Mouse (Mus musculus): Measurements from ENCODE around the gene Trf. TPM values are rescaled to one million over a fixed set of nuclear protein-coding genes. Genes with fewer than 3 reads are reported as not detected.

Gene Trf
- polyA plus RNA-seq, 1 experiment from 2014 or later, result 44.0 TPM

- Histone ChIP-seq H3K27me3 (ENCODE audit: control insufficient read depth, insufficient read depth, low read length) (no peaks in the 10 kb centered on the region), H3K4me1 (ENCODE audit: control insufficient read depth in 2 of 2, insufficient read depth in 2 of 2, low read length in 2 of 2) (0 out of 4 replicates have a peak, but pooled peaks cover 0 to 3% of the 10 kb centered on the region in 2 experiments), H3K36me3 (ENCODE audit: control insufficient read depth, insufficient read depth, low read length) (peaks cover 30% of the 10 kb centered on the region), H3K9me3 (ENCODE audit: control insufficient read depth, low read length) (no peaks in the 10 kb centered on the region), H3K4me2 (ENCODE audit: low read length) (peak within 1 kb of the TSS; percentile 78), H3K9ac (ENCODE audit: low read length) (peak within 1 kb of the TSS; percentile 91), H3K4me3 (ENCODE audit: control insufficient read depth in 1 of 2, insufficient read depth in 1 of 2, low read depth in 1 of 2, low read length in 2 of 2) (peak within 1 kb of the TSS; percentile 86 to 100), H3K27ac (replicated peaks in 1 of 2; ENCODE audit: control insufficient read depth in 1 of 2, insufficient read depth in 1 of 2, low read depth in 2 of 2, low read length in 2 of 2) (peak within 1 kb of the TSS; percentile 90 to 97)
- WGBS, result under 1% methylated on average over 45 of the region's 45 CpGs
- peak; percentile 96 for ATAC-seq (ENCODE audit: insufficient number of reproducible peaks, insufficient read depth, low FRiP score, low read depth)
Measured at GRCm38 (mm10) chr9:103201561-103202260, 28.5 kb downstream of the Trf start, which contains the start of gene Srprb. TSS of gene Srprb (minus strand) at chr9:103202137.

GRCm38 (mm10) chr9:103188416-103188815 lies 41.8 kb downstream of the Trf start:
- ATAC-seq (ENCODE audit: insufficient number of reproducible peaks, insufficient read depth, low FRiP score, low read depth), result no peak
- Histone ChIP-seq H3K4me1 (ENCODE audit: control insufficient read depth in 2 of 2, insufficient read depth in 2 of 2, low read length in 2 of 2) (no peaks in the 10 kb centered on the region; a peak in 1 of 4 replicates), H3K9ac (ENCODE audit: low read length) (no peak overlapping the region), H3K4me3 (ENCODE audit: control insufficient read depth in 1 of 2, insufficient read depth in 1 of 2, low read depth in 1 of 2, low read length in 2 of 2) (no peak overlapping the region), H3K9me3 (ENCODE audit: control insufficient read depth, low read length) (no peaks in the 10 kb centered on the region), H3K27me3 (ENCODE audit: control insufficient read depth, insufficient read depth, low read length) (no peaks in the 10 kb centered on the region), H3K27ac (replicated peaks in 1 of 2; ENCODE audit: control insufficient read depth in 1 of 2, insufficient read depth in 1 of 2, low read depth in 2 of 2, low read length in 2 of 2) (no peak overlapping the region), H3K4me2 (ENCODE audit: low read length) (no peak overlapping the region), H3K36me3 (ENCODE audit: control insufficient read depth, insufficient read depth, low read length) (peaks cover 58% of the 10 kb centered on the region)
- 81% methylated on average over 4 of the region's 4 CpGs for WGBS

GRCm38 (mm10) chr9:103186747-103187146 lies 43.5 kb downstream of the Trf start:
- H3K4me3 ChIP-seq (ENCODE audit: control insufficient read depth in 1 of 2, insufficient read depth in 1 of 2, low read depth in 1 of 2, low read length in 2 of 2), result no peak overlapping the region
- H3K9ac ChIP-seq (ENCODE audit: low read length), result no peak overlapping the region
- H3K36me3 ChIP-seq (ENCODE audit: control insufficient read depth, insufficient read depth, low read length), result peaks cover 42% of the 10 kb centered on the region
- H3K27me3 ChIP-seq (ENCODE audit: control insufficient read depth, insufficient read depth, low read length), result no peaks in the 10 kb centered on the region
- H3K9me3 ChIP-seq (ENCODE audit: control insufficient read depth, low read length), result no peaks in the 10 kb centered on the region
- WGBS, result 54% methylated on average over 9 of the region's 9 CpGs
- H3K4me2 ChIP-seq (ENCODE audit: low read length), result no peak overlapping the region
- no peak for ATAC-seq (ENCODE audit: insufficient number of reproducible peaks, insufficient read depth, low FRiP score, low read depth)
- H3K4me1 ChIP-seq (ENCODE audit: control insufficient read depth in 2 of 2, insufficient read depth in 2 of 2, low read length in 2 of 2), result no peaks in the 10 kb centered on the region; a peak in 1 of 4 replicates
- no peak overlapping the region for H3K27ac ChIP-seq (replicated peaks in 1 of 2; ENCODE audit: control insufficient read depth in 1 of 2, insufficient read depth in 1 of 2, low read depth in 2 of 2, low read length in 2 of 2)

- peaks cover 35% of the 10 kb centered on the region for H3K36me3 ChIP-seq (ENCODE audit: control insufficient read depth, insufficient read depth, low read length)
- no peak overlapping the region for H3K4me2 ChIP-seq (ENCODE audit: low read length)
- no peak for ATAC-seq (ENCODE audit: insufficient number of reproducible peaks, insufficient read depth, low FRiP score, low read depth)
- H3K27me3 ChIP-seq (ENCODE audit: control insufficient read depth, insufficient read depth, low read length), result no peaks in the 10 kb centered on the region
- no peaks in the 10 kb centered on the region; a peak in 1 of 4 replicates for H3K4me1 ChIP-seq (ENCODE audit: control insufficient read depth in 2 of 2, insufficient read depth in 2 of 2, low read length in 2 of 2)
- no peaks in the 10 kb centered on the region for H3K9me3 ChIP-seq (ENCODE audit: control insufficient read depth, low read length)
- 87% methylated on average over 8 of the region's 8 CpGs for WGBS
- H3K27ac ChIP-seq (replicated peaks in 1 of 2; ENCODE audit: control insufficient read depth in 1 of 2, insufficient read depth in 1 of 2, low read depth in 2 of 2, low read length in 2 of 2), result no peak overlapping the region
- H3K4me3 ChIP-seq (ENCODE audit: control insufficient read depth in 1 of 2, insufficient read depth in 1 of 2, low read depth in 1 of 2, low read length in 2 of 2), result no peak overlapping the region
- H3K9ac ChIP-seq (ENCODE audit: low read length), result no peak overlapping the region
Measured at GRCm38 (mm10) chr9:103185946-103186345, 44.3 kb downstream of the Trf start.

- no peaks in the 10 kb centered on the region for H3K27me3 ChIP-seq (ENCODE audit: control insufficient read depth, insufficient read depth, low read length)
- H3K36me3 ChIP-seq (ENCODE audit: control insufficient read depth, insufficient read depth, low read length), result peaks cover 24% of the 10 kb centered on the region
- peaks cover 5 to 8% of the 10 kb centered on the region in 2 experiments for H3K4me1 ChIP-seq (ENCODE audit: control insufficient read depth in 2 of 2, insufficient read depth in 2 of 2, low read length in 2 of 2)
- WGBS, result 69% methylated on average over 4 of the region's 4 CpGs
- no peak for ATAC-seq (ENCODE audit: insufficient number of reproducible peaks, insufficient read depth, low FRiP score, low read depth)
- H3K9ac ChIP-seq (ENCODE audit: low read length), result no peak overlapping the region
- no peak overlapping the region for H3K4me2 ChIP-seq (ENCODE audit: low read length)
- no peaks in the 10 kb centered on the region for H3K9me3 ChIP-seq (ENCODE audit: control insufficient read depth, low read length)
- no peak overlapping the region for H3K27ac ChIP-seq (replicated peaks in 1 of 2; ENCODE audit: control insufficient read depth in 1 of 2, insufficient read depth in 1 of 2, low read depth in 2 of 2, low read length in 2 of 2)
- H3K4me3 ChIP-seq (ENCODE audit: control insufficient read depth in 1 of 2, insufficient read depth in 1 of 2, low read depth in 1 of 2, low read length in 2 of 2), result no peak overlapping the region
Measured at GRCm38 (mm10) chr9:103184855-103185254, 45.4 kb downstream of the Trf start.

- H3K9me3 ChIP-seq (ENCODE audit: control insufficient read depth, low read length), result no peaks in the 10 kb centered on the region
- H3K9ac ChIP-seq (ENCODE audit: low read length), result no peak overlapping the region
- no peaks in the 10 kb centered on the region for H3K36me3 ChIP-seq (ENCODE audit: control insufficient read depth, insufficient read depth, low read length)
- no peak overlapping the region for H3K4me2 ChIP-seq (ENCODE audit: low read length)
- no peak overlapping the region for H3K27ac ChIP-seq (replicated peaks in 1 of 2; ENCODE audit: control insufficient read depth in 1 of 2, insufficient read depth in 1 of 2, low read depth in 2 of 2, low read length in 2 of 2)
- no peak for ATAC-seq (ENCODE audit: insufficient number of reproducible peaks, insufficient read depth, low FRiP score, low read depth)
- H3K4me3 ChIP-seq (ENCODE audit: control insufficient read depth in 1 of 2, insufficient read depth in 1 of 2, low read depth in 1 of 2, low read length in 2 of 2), result no peak overlapping the region
- H3K4me1 ChIP-seq (ENCODE audit: control insufficient read depth in 2 of 2, insufficient read depth in 2 of 2, low read length in 2 of 2), result peaks cover 5 to 8% of the 10 kb centered on the region in 2 experiments
- H3K27me3 ChIP-seq (ENCODE audit: control insufficient read depth, insufficient read depth, low read length), result no peaks in the 10 kb centered on the region
- 88% methylated on average over 8 of the region's 8 CpGs for WGBS
Measured at GRCm38 (mm10) chr9:103181886-103182285, 48.4 kb downstream of the Trf start.

- peak; percentile 83 for ATAC-seq (ENCODE audit: insufficient number of reproducible peaks, insufficient read depth, low FRiP score, low read depth)
- H3K9me3 ChIP-seq (ENCODE audit: control insufficient read depth, low read length), result no peaks in the 10 kb centered on the region
- H3K27ac ChIP-seq (replicated peaks in 1 of 2; ENCODE audit: control insufficient read depth in 1 of 2, insufficient read depth in 1 of 2, low read depth in 2 of 2, low read length in 2 of 2), result peak overlapping the region; percentile 37 to 64; a peak in 2 of 4 replicates
- no peaks in the 10 kb centered on the region for H3K36me3 ChIP-seq (ENCODE audit: control insufficient read depth, insufficient read depth, low read length)
- peaks cover 5 to 8% of the 10 kb centered on the region in 2 experiments for H3K4me1 ChIP-seq (ENCODE audit: control insufficient read depth in 2 of 2, insufficient read depth in 2 of 2, low read length in 2 of 2)
- WGBS, result 1% methylated on average over 20 of the region's 20 CpGs
- no peaks in the 10 kb centered on the region for H3K27me3 ChIP-seq (ENCODE audit: control insufficient read depth, insufficient read depth, low read length)
- peak overlapping the region; percentile 54 to 72 for H3K4me3 ChIP-seq (ENCODE audit: control insufficient read depth in 1 of 2, insufficient read depth in 1 of 2, low read depth in 1 of 2, low read length in 2 of 2)
- peak overlapping the region; percentile 86 for H3K4me2 ChIP-seq (ENCODE audit: low read length)
- H3K9ac ChIP-seq (ENCODE audit: low read length), result peak overlapping the region; percentile 77
Measured at GRCm38 (mm10) chr9:103180807-103181565, 49.3 kb downstream of the Trf start.
